Mouse (Mus musculus): ENCODE measurements around the gene Twf2.

- TF ChIP-seq CTCF (IDR thresholded peaks at IDR 0.05) = no peak
- TF ChIP-seq EP300 (IDR thresholded peaks at IDR 0.05) = no peak
These were observed 3.9 kb upstream of the Twf2 start for GRCm38 (mm10) chr9:106198962-106199458.

Measured in lung, postnatal 0 days (tissue).